Mouse (Mus musculus) heart, postnatal 0 days (tissue): Measurements from ENCODE around the gene Nsd2. TPM values are rescaled to one million over a fixed set of nuclear protein-coding genes. Genes with fewer than 3 reads are reported as not detected.

Experiments used
- ATAC-seq: fragments of 200-750 bp; cut with Nextera tagmentation; 2 replicates; pipeline ENCODE4 v1.8.0; 2017; ENCODE audit warnings: low read depth, moderate number of reproducible peaks, moderate library complexity; ENCODE audit not compliant: insufficient read depth
- DNase-seq: peaks from one replicate; pipeline ENCODE4 v3.0.0-alpha.2; 2016; ENCODE audit warnings: low spot score
- H3K27ac ChIP-seq: fragments of 300-500 bp; sonication (generic); 2 replicates; pipeline ENCODE4 v1.5.1; 2014; ENCODE audit warnings: low read depth, mild to moderate bottlenecking
- H3K27me3 ChIP-seq: fragments of 300-500 bp; sonication (generic); 2 replicates; pipeline ENCODE4 v1.6.1; 2014; ENCODE audit warnings: low read length, mixed read lengths; ENCODE audit not compliant: control insufficient read depth, insufficient read depth
- H3K36me3 ChIP-seq: fragments of 300-500 bp; sonication (generic); replicated peaks from 2 replicates; pipeline ENCODE4 v1.6.1; 2014; ENCODE audit warnings: low read length, mixed read lengths; ENCODE audit not compliant: control insufficient read depth, insufficient read depth
- H3K4me1 ChIP-seq: fragments of 300-500 bp; sonication (generic); 2 replicates; pipeline ENCODE4 v1.6.1; 2014; ENCODE audit warnings: antibody characterized with exemption; ENCODE audit not compliant: control insufficient read depth, insufficient read depth
- H3K4me2 ChIP-seq: fragments of 300-500 bp; sonication (generic); 2 replicates; pipeline ENCODE4 v1.6.1; 2014; ENCODE audit warnings: low read depth, mild to moderate bottlenecking, low read length, moderate library complexity
- H3K4me3 ChIP-seq: fragments of 300-500 bp; sonication (generic); 2 replicates; pipeline ENCODE4 v1.5.1; 2014; ENCODE audit warnings: low read depth, low read length
- H3K9ac ChIP-seq: fragments of 300-500 bp; sonication (generic); replicated peaks from 2 replicates; pipeline ENCODE4 v1.6.1; 2014; ENCODE audit warnings: low read depth, low read length, mixed read lengths
- H3K9me3 ChIP-seq: fragments of 300-500 bp; sonication (generic); replicated peaks from 2 replicates; pipeline ENCODE4 v1.6.1; 2016; ENCODE audit warnings: low read length; ENCODE audit not compliant: control insufficient read depth
- CTCF ChIP-seq: IDR thresholded peaks from 2 replicates; pipeline ENCODE4 v1.5.1; 2016; ENCODE audit warnings: antibody characterized with exemption, control low read depth, low read depth
- EP300 ChIP-seq: IDR thresholded peaks from 2 replicates; pipeline ENCODE4 v1.6.1; 2016; ENCODE audit warnings: antibody characterized with exemption, low read depth
- WGBS: fragments of 180-500 bp; shearing (Covaris S2); extraction: QIAGEN DNeasy Blood & Tissue Kit; methylation state at CpG from one replicate; pipeline ENCODE4 v1.1.7; 2014; 5-methylcytosine and 5-hydroxymethylcytosine counted together
- polyA plus RNA-seq: library from polyadenylated mRNA; unstranded; fragments of >200 nt; fragmentation: Nextera tagmentation; extraction: Ambion mirVana; gene quantifications from 2 replicates; pipeline ENCODE4 v1.2.1, GENCODE M21; 2015
- total RNA-seq: library from RNA; depleted of rRNA; stranded (reverse); fragments of >200 nt; gene quantifications from 2 replicates; pipeline ENCODE4 v1.2.3, GENCODE M21; 2014; ENCODE audit warnings: low replicate concordance

Nsd2 gene
- total and polyA plus RNA-seq, 2 experiments from 2014 or later = 11.2 to 13.6 TPM

DNA sequence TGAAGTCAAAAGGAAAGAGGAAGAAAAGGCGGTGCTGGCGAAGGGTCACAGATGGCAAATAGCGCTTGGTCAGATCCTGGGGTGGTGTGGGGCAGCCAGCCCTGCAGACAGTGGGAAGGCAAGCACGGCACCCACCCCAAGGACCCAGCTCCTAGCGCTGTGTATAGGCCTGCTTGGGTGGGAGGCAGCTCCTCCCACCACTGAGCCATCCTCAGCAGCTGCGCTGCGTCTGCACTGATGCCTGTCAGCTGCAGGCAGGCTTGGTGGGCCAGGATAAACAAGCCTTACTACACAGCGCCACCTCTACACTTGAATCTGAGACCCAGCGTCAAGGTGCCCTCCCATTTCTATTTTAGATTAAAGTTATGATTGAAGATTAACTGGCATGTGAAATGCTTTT is 74.6 kb downstream of the Nsd2 start:
- no peaks in the 10 kb centered on the region for H3K9me3 ChIP-seq
- no peak for ATAC-seq
- H3K4me1 ChIP-seq = no peaks in the 10 kb centered on the region
- no peaks in the 10 kb centered on the region for H3K27me3 ChIP-seq
- H3K36me3 ChIP-seq = peaks cover 100% of the 10 kb centered on the region
- DNase-seq = no peak
- H3K9ac ChIP-seq = no peak overlapping the region
- TF ChIP-seq CTCF (no peak), EP300 (no peak)
- H3K27ac ChIP-seq = no peak overlapping the region
- WGBS = 89% methylated on average over 9 of the region's 9 CpGs
- H3K4me3 ChIP-seq = no peak overlapping the region
- H3K4me2 ChIP-seq = no peak overlapping the region

DNA sequence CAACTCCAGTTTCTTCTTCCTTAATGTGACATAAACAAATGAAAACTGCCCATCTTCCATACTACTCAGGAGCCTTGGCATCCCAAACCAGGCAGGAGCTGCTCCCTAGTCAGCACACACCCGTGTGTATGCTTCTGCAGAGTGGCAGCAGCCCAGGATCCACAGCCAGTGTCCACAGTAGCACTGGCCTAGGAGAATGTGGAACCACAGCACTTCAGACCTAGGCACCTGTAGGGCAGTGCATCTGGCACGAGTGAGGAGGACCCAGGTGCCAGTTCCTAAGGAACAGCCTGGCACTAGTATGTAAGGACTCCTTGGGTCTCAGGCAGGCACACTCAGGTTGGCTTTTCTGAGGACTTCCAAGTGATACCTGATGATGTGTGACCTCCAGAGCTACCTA is 76.6 kb downstream of the Nsd2 start:
- no peak for ATAC-seq
- Histone ChIP-seq H3K9me3 (no peaks in the 10 kb centered on the region), H3K4me3 (no peak overlapping the region), H3K9ac (no peak overlapping the region), H3K27me3 (no peaks in the 10 kb centered on the region), H3K27ac (no peak overlapping the region), H3K36me3 (peaks cover 100% of the 10 kb centered on the region), H3K4me2 (no peak overlapping the region), H3K4me1 (no peaks in the 10 kb centered on the region)
- TF ChIP-seq EP300 = no peak
- no peak for DNase-seq
- 82% methylated on average over 2 of the region's 2 CpGs for WGBS

DNA sequence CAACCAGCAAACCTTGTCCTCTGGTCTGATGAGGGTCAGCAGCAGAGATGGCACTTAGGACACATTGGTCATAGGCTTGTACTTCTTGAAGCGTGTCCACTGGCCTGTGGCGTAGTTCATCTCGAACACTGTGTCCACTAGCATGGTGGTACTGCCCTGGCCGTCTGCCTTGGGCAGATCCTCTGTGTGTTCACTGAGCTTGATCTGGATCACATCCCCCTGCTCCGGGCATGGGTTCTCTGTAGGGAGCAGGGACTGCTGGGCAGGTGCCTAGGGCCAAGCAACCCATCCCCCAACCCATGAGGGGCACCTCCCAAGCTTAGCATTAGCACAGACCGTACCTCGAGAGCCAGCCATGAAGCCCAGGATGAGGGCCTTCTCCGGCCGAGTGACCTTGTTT is 78.1 kb downstream of the Nsd2 start:
- DNase-seq (no peak), ATAC-seq (no peak)
- H3K36me3 ChIP-seq = peaks cover 96% of the 10 kb centered on the region
- TF ChIP-seq EP300 (no peak), CTCF (no peak)
- WGBS = 82% methylated on average over 9 of the region's 9 CpGs
- no peak overlapping the region for H3K9ac ChIP-seq
- no peaks in the 10 kb centered on the region for H3K9me3 ChIP-seq
- no peaks in the 10 kb centered on the region for H3K4me1 ChIP-seq
- H3K4me3 ChIP-seq = no peak overlapping the region
- no peak overlapping the region for H3K27ac ChIP-seq
- no peak overlapping the region for H3K4me2 ChIP-seq
- H3K27me3 ChIP-seq = no peaks in the 10 kb centered on the region

DNA sequence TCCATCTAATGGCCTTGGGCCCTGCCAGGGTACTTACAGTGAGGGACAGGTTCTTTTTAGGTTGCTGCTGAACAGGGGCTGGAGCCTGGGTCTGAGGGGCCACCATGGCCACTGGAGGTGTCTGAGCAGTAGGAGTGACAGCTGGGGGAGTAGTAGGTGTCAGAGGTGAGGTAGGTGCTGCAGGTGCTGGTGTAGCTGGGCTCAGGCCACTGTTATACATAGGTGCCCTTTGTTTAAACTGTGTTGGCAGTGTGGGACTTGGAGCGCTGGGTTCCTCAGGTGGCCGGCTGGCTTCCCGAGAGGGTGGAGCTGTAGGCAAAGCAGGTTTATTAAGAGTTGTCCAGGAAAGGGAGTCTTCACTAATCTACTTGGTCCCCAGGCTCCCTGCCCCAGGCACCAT is 78.7 kb downstream of the Nsd2 start:
- no peak overlapping the region for H3K9ac ChIP-seq
- H3K4me3 ChIP-seq = no peak overlapping the region
- H3K27me3 ChIP-seq = no peaks in the 10 kb centered on the region
- H3K36me3 ChIP-seq = peaks cover 90% of the 10 kb centered on the region
- TF ChIP-seq EP300 (no peak), CTCF (no peak)
- H3K4me1 ChIP-seq = no peaks in the 10 kb centered on the region
- no peaks in the 10 kb centered on the region for H3K9me3 ChIP-seq
- no peak overlapping the region for H3K4me2 ChIP-seq
- ATAC-seq (no peak), DNase-seq (no peak)
- H3K27ac ChIP-seq = no peak overlapping the region
- 84% methylated on average over 3 of the region's 3 CpGs for WGBS

DNA sequence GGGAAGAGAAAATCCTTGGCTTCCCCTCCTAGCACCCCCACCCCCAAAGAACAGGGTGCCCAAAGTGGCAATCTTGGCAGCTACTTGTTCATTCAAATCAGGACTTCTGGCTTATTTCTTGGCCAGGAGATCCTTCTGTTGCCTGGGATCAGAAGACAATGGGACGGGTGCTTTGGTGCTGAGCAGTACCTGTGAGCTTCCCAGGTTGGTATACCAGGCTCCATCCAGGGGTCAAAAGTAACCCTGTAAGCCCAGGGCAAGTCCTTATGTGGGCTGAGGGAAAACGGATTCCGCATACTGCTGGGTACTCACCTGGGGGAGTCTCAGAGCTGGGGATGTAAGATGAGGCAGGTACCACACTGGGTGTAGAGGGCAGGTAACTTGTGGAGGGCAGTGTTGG is 79.6 kb downstream of the Nsd2 start:
- no peak overlapping the region for H3K9ac ChIP-seq
- no peaks in the 10 kb centered on the region for H3K27me3 ChIP-seq
- H3K27ac ChIP-seq = no peak overlapping the region
- peaks cover 82% of the 10 kb centered on the region for H3K36me3 ChIP-seq
- no peaks in the 10 kb centered on the region for H3K9me3 ChIP-seq
- no peak overlapping the region for H3K4me2 ChIP-seq
- ATAC-seq = no peak
- H3K4me1 ChIP-seq = no peaks in the 10 kb centered on the region
- H3K4me3 ChIP-seq = no peak overlapping the region
- no peak for DNase-seq
- 86% methylated on average over 3 of the region's 3 CpGs for WGBS
- TF ChIP-seq EP300 = no peak
- TF ChIP-seq CTCF = no peak

DNA sequence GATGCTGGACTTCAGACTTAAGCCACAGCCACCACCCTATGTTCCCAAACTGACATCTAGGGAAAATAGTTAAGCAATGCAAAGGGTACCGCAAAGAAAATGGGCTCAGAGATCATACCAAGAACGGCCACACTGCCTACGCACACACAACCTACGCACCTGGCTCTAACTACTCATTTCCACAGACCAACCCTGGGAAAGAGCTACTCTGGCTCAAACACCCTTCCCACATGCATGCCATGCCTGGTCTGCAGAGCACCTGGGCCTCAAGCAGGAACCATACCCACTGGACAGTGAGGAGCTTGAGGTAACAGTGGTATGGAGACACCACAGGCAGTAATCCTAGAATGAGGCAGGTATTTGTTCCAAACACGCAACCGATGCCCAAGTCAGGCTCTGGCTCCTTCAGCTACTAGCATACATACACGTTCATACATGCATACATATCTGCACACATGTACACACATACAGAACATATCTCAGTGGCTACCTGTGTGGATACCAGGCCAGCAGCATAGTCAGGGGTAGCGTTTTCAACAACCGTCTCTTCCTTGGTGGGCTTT is 80.3 kb downstream of the Nsd2 start:
- Histone ChIP-seq H3K4me3 (no peak overlapping the region), H3K36me3 (peaks cover 75% of the 10 kb centered on the region), H3K4me1 (no peaks in the 10 kb centered on the region), H3K9me3 (no peaks in the 10 kb centered on the region), H3K9ac (no peak overlapping the region), H3K27ac (no peak overlapping the region), H3K27me3 (no peaks in the 10 kb centered on the region), H3K4me2 (no peak overlapping the region)
- no peak for ATAC-seq
- 96% methylated on average over 9 of the region's 9 CpGs for WGBS
- TF ChIP-seq CTCF (no peak), EP300 (no peak)
- DNase-seq = no peak
